Mouse (Mus musculus) heart, adult 2 months (tissue): ENCODE measurements at regions not wholly inside any gene's neighbourhood (a gene's known extent, or its start where the extent isn't known, plus 50 kb on each side); places are given as distances from the start of the nearest gene placed in this dataset.

Source experiments
- CTCF ChIP-seq: fragments of 200-600 bp; IDR thresholded peaks from 2 replicates; pipeline ENCODE4 v1.8.1; 2022; ENCODE audit warnings: antibody characterized with exemption, mild to moderate bottlenecking, moderate library complexity
- EP300 ChIP-seq: fragments of 200-500 bp; IDR thresholded peaks from 2 replicates; pipeline ENCODE4 v1.6.1; 2011; ENCODE audit warnings: low read depth, low read length, control low read depth; ENCODE audit not compliant: insufficient read depth
- POLR2A ChIP-seq: fragments of 200-500 bp; IDR thresholded peaks from 2 replicates; pipeline ENCODE4 v1.6.1; 2011; ENCODE audit warnings: mild to moderate bottlenecking, low read depth, low read length, control low read depth; ENCODE audit not compliant: insufficient read depth

- TF ChIP-seq EP300 = no peak
- no peak for TF ChIP-seq POLR2A
- no peak for TF ChIP-seq CTCF
Measured at GRCm38 (mm10) chr14:105433456-105433855, 175.1 kb downstream of the Ndfip2 start.
